Mouse (Mus musculus): ENCODE measurements around the gene Ccdc169.
A peak's percentile ranks its signal among the peaks of the same experiment; 100 is the strongest.

Gene Ccdc169

DNA sequence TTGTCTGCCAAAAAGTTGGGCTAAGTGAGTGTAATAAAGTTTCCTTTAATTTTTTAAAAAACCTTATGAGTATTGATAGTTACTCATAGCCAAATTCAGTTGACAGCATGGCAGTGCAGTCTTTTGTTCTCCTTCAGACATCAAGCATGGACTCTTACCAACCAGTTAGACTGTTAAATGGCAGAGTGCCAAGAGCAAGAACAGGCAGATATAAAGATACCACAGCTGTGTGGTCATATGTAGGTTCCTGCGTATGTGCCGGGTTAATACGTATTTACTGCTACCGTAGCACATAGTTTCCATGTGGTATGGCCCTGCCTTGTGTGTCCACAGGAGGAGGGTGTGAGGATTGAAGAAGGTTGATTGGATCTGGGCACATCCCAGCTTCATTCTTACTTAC is 14.1 kb upstream of the Ccdc169 start:
- DNase-seq = peak; percentile 56

DNA sequence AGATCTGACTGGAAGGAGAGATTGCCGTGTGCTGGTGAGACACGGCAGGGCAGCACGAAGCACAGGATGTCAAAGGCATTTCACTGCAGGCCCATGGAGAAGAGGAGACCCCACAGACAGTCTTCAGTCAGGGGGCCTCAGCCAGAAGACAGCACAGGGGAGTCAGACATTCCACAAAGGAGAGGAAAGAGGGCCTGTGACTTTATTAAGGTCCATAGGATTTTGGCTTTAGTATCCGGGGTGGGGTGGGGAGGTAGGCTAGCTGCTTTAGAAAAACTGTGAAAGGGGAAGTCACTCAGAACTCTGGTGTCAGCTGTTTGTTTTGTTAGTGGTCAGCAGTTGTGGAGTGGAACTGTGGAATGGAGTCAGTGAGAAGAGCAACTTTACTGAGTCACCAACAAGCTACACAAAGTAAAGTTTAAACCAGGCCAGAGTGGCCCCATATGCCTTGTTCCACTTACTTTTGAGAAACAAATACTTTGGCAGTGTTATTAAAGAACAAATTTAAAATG is 7.9 kb upstream of the Ccdc169 start:
- DNase-seq = peak; percentile 91

DNA sequence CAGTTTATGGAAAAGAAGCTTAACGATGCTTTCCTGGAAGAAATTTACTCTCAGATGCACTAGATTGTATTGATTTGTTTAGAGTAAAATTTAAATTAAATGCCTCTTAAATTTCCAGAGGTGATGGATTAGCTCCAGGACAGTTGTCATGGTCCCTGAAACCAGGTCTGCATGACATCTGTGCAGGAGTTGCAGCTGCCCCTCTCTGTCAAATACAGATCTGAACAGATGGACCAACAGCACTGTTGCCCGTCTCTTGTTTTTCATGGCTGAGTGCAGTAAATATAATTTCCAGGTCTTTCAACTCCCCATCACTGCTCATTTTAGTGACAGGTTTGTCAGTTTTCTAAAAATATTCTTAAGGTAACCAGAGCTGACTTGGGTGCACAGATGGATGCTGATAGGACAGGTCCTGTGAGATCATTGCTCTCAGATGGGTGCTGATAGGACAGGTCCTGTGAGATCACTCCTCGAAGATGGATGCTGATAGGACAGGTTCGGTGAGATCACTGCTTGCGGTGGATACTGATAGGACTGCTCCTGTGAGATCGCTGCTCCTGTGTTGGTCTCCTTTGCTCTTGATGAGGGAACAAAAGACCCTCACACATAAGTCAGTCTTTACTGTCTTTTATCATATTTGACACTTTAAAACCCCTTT is 5.4 kb upstream of the Ccdc169 start:
- DNase-seq = no peak

- DNase-seq = peak; percentile 73
Measured at GRCm38 (mm10) chr3:55139837-55140236, 2.7 kb downstream of the Ccdc169 start.

GRCm38 (mm10) chr3:55141401-55141800 is 4.3 kb downstream of the Ccdc169 start:
- peak; percentile 68 for DNase-seq

DNA sequence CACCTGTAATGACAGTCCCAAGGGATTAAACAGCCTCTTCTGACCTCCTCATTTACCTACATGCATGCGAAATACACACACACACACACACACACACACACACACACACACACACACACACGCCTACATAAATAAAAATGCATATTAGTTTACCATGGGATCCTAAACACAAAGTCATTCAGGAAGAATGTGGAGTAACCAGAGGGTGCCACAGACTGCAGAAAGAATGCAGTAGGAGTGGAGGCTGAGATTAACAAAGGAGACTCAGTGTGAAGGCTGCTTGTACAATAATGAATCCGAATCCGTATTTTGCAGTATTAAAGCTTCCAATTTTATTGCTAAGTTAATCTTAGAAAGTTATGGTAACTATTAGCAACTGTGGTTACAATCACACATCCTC is 7.8 kb downstream of the Ccdc169 start:
- no peak for DNase-seq

DNA sequence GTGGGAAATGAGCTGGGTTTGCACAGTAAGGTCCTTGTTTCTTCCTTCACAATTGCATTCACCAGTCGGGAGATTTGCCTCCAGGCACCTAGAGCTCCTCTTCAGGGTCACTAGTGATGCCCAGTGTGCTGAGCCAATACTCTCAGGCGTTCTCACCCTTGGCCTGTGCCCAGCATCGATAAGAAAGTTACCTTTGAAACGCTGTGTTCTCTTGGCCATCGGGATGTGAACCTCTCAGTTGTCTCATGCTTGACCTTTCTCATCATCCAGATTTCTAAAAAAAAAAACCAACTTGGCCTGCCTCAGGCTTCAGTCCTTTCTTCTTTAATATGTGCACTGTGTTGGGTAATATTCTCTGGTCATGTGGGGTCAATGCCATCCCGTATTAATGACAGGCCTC is 9.3 kb downstream of the Ccdc169 start:
- peak; percentile 60 for DNase-seq

GRCm38 (mm10) chr3:55147156-55147555 is 10.0 kb downstream of the Ccdc169 start:
- DNase-seq = no peak

DNA sequence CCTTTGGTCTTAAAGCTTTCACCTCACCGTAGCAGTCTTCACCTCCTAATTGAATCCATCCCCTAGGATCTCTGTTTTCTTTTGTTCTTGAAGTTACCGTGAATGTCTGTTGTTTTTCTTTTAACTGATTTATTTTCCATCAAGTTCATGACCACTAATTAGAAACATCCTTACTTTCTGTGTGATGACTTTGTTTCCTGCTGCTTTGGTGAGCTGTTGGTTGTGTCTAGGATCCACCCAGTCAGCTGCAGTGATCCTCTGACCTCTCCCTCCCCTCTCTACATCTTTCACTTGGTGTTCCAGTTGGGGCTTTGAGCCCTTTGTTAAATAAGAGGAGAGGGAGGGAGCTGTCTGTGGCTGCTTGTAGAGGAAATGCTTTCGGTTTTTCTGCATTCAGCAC is 11.0 kb downstream of the Ccdc169 start:
- no peak for DNase-seq

- peak; percentile 71 for DNase-seq
Measured at GRCm38 (mm10) chr3:55151656-55152433, 14.7 kb downstream of the Ccdc169 start.

DNA sequence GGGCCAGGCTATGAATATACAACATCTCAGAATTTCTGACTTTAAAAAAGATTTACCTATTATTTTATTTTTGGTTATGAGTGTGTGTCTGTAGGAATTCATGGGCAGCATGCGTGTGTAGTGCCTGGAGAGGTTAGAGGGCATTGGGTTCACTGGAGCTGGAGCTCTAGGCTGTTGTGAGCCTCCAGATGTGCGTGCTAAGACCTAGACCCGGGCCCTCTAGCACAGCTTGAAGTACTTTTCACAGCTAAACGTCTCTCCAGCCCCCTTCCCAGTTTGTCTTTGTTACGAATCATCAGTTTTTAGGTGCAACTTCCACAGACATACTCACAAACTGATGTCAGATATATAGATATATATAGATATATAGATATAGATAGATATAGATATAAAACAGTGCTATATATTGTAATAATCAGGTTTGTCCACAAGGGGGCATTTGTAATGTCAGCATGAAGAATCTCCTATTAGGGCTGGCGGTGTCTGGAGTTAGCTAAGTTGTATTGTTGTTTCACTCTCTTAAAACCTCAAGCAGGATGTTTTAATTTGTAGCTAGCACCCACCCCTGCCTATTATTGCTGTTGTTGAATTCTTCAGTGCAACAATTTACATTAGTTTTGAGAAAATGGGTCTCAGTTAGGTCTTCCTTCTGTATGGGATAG is 15.7 kb downstream of the Ccdc169 start:
- DNase-seq = peak; percentile 53

- DNase-seq = peak; percentile 70
Measured at GRCm38 (mm10) chr3:55154163-55154562, 17.0 kb downstream of the Ccdc169 start.

DNA sequence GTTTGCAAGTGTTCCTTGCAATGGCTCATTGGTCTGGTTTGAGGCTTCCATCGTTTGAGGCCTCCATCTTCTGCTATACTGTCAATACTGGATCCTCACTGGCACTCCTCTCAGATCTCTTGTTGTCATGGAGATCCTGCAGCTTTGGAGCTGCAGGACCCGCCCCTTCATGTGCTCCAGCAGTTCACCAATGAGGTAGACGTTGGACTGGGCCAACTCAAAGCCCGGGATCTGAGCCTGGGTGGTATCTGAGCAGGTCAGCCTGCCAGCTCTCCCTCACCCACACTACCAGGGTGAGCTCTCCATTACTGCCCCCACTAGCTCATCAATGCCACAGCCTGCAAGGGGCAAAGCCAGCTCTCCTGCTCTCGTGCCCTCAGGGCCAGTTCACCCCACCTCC is 20.3 kb downstream of the Ccdc169 start:
- DNase-seq = no peak

GRCm38 (mm10) chr3:55161144-55161543 is 24.0 kb downstream of the Ccdc169 start:
- DNase-seq = no peak

DNA sequence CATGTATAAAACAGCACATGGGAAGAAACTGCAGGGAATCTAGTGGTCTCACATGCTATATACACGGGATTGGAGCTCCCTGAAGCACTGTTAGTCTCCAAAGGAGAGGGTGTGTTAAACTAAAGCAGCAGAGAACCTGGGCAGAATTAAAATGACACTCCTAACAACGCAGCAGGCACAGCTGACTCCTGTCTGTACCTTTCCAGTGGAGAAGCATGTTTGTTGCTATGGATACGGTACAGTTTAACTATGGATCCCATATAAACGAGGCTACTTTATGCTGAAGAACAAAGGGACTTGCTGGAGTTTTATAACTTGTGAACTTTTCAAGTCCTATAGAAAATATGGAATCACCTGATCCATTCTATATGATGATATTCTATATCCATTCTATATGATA is 26.4 kb downstream of the Ccdc169 start:
- no peak for DNase-seq

GRCm38 (mm10) chr3:55172478-55172877 is 35.3 kb downstream of the Ccdc169 start:
- peak; percentile 33 for DNase-seq

DNA sequence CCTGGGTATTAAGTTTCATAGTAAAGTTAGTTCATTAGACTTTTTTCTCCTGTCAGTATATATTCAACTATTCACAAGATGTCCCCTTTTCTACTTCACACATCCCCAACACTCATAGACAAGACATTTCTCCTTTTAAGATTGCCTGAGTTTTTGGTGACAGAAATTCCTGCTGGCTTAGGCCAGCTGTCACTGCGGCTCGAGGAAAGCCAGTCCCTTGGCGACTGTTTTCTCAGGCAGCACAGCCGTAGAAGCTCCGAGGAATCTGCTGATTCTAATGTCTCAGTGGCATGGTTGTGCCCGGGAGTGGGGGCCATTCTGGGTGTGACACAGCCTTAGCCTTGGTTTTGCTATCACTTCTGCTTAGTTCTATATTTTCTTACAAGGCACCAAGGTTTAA is 40.1 kb downstream of the Ccdc169 start:
- no peak for DNase-seq

DNA sequence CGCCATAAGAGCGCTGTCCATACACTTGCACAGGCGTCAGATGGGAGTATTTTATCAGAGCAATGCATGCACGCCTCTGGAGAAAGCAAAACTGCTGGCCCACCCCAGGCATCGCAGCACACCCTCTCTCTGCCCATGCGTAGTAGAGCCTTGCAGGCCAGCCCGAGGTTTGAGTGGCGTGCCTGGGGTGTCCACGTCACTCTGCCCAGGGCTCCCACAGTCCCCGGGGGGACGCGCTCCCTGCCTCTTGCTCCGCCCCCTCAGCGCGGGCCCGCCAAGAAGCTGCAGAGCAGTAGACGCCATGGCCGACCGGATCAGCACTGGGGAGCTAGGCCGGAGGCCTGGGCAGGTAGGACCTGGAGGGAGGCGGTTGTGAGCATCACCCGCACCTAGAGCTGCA is 44.6 kb downstream of the Ccdc169 start, which contains the start of gene Sohlh2:
Sohlh2 (plus strand) TSS at position 263 of the 400 bp plus-strand sequence.
- no peak for DNase-seq

GRCm38 (mm10) chr3:55191668-55192067 is 54.5 kb downstream of the Ccdc169 start:
- peak; percentile 50 for DNase-seq

- DNase-seq = peak; percentile 75
Measured at GRCm38 (mm10) chr3:55193351-55193750, 56.2 kb downstream of the Ccdc169 start.

DNA sequence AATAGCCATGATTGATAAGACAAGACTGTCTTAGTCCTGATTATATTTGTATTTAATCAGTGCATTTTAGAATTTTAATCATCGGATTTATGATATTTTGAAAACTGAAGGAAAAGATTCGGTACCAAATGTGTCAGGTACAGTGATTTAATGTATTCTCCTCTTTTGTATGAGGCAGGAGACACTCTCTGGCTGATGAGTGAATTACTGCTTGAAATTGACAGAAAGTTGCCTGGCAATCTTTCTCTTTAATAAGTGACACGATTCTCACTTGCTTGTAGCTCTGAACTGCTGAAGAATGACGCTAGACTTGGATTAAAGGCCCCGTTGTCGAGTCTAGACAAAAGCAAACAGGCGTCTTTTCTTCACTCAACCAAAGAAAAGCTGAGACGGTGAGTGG is 57.7 kb downstream of the Ccdc169 start:
- peak; percentile 5 for DNase-seq

- peak; percentile 94 for DNase-seq
Measured at GRCm38 (mm10) chr3:55195581-55196327, 58.6 kb downstream of the Ccdc169 start.

- DNase-seq = peak; percentile 84
Measured at GRCm38 (mm10) chr3:55196328-55196710, 59.2 kb downstream of the Ccdc169 start.

Data from heart, adult 11 months (tissue).